Mouse (Mus musculus) small intestine, adult 2 months (tissue): Measurements from ENCODE around the gene Nsun2. TPM values are rescaled to one million over a fixed set of nuclear protein-coding genes. Genes with fewer than 3 reads are reported as not detected.
A peak's percentile ranks its signal among the peaks of the same experiment; 100 is the strongest.

ENCODE experiments used
- H3K27ac ChIP-seq: fragments of 200-500 bp; 2 replicates; pipeline ENCODE4 v1.5.1; 2012; ENCODE audit warnings: low read depth, low read length, control low read depth, inconsistent platforms; ENCODE audit not compliant: insufficient read depth
- H3K27me3 ChIP-seq: fragments of 200-500 bp; 2 replicates; pipeline ENCODE4 v1.6.1; 2012; ENCODE audit warnings: mild to moderate bottlenecking, moderate library complexity, low read length, inconsistent platforms; ENCODE audit not compliant: control insufficient read depth, insufficient read depth
- H3K36me3 ChIP-seq: fragments of 200-500 bp; 2 replicates; pipeline ENCODE4 v1.6.1; 2012; ENCODE audit warnings: mild to moderate bottlenecking, low read length, control low read depth, inconsistent platforms; ENCODE audit not compliant: control insufficient read depth, insufficient read depth
- H3K4me1 ChIP-seq: fragments of 200-500 bp; 2 replicates; pipeline ENCODE4 v1.6.1; 2012; ENCODE audit warnings: low read length, inconsistent platforms, mixed read lengths; ENCODE audit not compliant: control insufficient read depth, insufficient read depth, insufficient read length
- H3K4me3 ChIP-seq: fragments of 200-500 bp; 2 replicates; pipeline ENCODE4 v1.5.1; 2012; ENCODE audit warnings: low read depth, mild to moderate bottlenecking, control low read depth, inconsistent platforms, low read length, moderate library complexity
- CTCF ChIP-seq: fragments of 200-500 bp; IDR thresholded peaks from 2 replicates; pipeline ENCODE4 v1.5.1; 2012; ENCODE audit warnings: low read depth, mild to moderate bottlenecking, control low read depth, inconsistent platforms, low read length, moderate library complexity, mixed read lengths; ENCODE audit not compliant: insufficient replicate concordance, insufficient read length; ENCODE audit errors: extremely low read depth
- POLR2A ChIP-seq: fragments of 200-500 bp; IDR thresholded peaks from 2 replicates; pipeline ENCODE4 v1.6.1; 2012; ENCODE audit warnings: low read depth, mild to moderate bottlenecking, control low read depth, inconsistent platforms, low read length, moderate library complexity
- WGBS: fragments of 180-500 bp; shearing (Covaris S2); methylation state at CpG from one replicate; pipeline ENCODE4 v1.1.7; 2018; 5-methylcytosine and 5-hydroxymethylcytosine counted together
- polyA plus RNA-seq: library from polyadenylated mRNA; depleted of rRNA; stranded (reverse); fragments of >200 nt; gene quantifications from 2 replicates; pipeline ENCODE4 v1.2.3, GENCODE M21; 2012

The Nsun2 gene
- polyA plus RNA-seq, 1 experiment: 26.6 TPM

DNA sequence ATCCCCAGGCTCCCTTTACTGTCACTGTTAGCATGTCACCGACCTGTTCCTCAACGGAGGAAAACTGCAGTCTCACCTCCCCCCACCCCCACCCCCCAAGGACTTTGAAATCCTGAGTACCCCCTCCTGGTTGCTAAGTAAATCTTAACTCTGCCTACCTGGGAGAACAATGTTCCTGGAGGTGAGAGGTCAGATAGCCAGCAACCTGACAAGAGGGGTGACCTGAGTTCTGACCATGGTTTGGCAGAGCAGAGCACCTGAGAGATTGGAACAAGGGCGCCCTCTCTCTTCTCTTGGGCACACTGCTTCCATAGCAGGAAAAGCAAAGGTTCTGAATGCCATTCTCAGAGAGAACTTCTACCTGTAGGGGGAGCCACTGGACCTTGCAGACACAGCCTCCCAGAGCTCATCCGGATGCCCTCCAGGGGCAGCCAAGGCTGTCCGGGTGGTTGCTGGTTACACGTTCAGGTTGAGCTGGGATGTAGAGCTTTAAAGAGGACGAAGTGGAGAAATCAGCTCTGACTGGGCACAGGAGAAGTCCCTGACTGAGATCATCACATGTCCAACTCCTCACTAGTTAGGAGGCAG lies 40.6 kb upstream of the Nsun2 start:
- Histone ChIP-seq H3K27ac (no peak overlapping the region), H3K36me3 (peaks cover 5% of the 10 kb centered on the region), H3K27me3 (peaks cover 5% of the 10 kb centered on the region; the same call in 1 of the 2 replicates), H3K4me3 (no peak overlapping the region), H3K4me1 (no peaks in the 10 kb centered on the region)
- TF ChIP-seq POLR2A (no peak; the same call in 1 of the 2 replicates), CTCF (peak; percentile 76; the same call in 1 of the 2 replicates)
- WGBS: 19% methylated on average over 7 of the region's 7 CpGs

DNA sequence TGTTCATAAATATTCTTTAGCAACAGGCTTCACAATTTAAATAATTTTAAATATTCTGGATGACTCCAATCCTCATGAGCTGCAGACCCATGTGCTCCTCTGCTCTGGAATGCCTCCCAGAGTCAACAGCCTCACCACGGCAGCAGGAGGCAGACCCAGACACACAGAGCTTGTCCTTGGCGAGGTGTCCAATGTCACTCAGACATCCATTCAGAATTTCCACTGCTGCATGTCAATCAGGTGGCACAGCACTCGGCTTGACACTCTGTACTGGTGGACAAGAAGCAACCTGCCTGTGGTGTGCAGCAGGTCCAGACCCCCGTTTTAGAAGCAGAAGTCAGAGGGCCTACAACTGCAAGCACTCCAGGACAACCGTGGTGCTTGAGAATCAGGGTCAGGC lies 35.3 kb upstream of the Nsun2 start:
- no peak for TF ChIP-seq POLR2A
- TF ChIP-seq CTCF: no peak
- no peak overlapping the region for H3K4me3 ChIP-seq
- peaks cover 46% of the 10 kb centered on the region for H3K36me3 ChIP-seq
- no peak overlapping the region for H3K27ac ChIP-seq
- H3K27me3 ChIP-seq: no peaks in the 10 kb centered on the region
- 89% methylated on average over 5 of the region's 5 CpGs for WGBS
- H3K4me1 ChIP-seq: peaks cover 5% of the 10 kb centered on the region

DNA sequence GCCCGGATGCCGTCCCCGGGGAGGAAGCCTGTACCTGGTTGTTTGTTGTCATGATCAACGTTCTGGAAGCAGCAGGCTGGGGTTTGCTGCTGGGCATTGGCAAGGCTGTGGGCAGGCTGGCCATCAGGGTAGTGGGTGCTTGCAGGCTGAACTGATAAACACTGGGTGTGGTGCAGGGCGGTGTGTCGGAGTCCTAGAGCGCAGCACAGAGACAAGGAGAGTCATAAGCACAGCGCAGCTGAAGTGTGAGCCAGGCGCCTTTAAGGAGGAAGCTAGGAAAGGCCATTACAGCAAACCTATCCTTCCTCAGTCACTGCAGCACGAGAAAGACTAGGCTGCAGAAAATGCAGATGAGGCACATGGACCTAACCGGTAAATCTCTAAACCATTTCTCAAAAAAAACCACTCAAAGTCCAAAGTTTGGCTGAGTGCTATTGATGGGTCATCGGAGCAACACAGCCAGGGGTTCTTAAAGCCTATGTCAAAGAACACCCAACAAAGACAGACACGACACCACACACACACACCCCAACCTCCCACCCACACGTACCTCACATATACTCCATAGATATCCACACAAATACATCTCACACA lies 31.3 kb upstream of the Nsun2 start:
- H3K4me1 ChIP-seq: peaks cover 7% of the 10 kb centered on the region
- H3K4me3 ChIP-seq: no peak overlapping the region
- no peak for TF ChIP-seq POLR2A
- TF ChIP-seq CTCF: no peak
- H3K36me3 ChIP-seq: peaks cover 62% of the 10 kb centered on the region
- no peaks in the 10 kb centered on the region for H3K27me3 ChIP-seq
- 74% methylated on average over 14 of the region's 14 CpGs for WGBS
- H3K27ac ChIP-seq: no peak overlapping the region

DNA sequence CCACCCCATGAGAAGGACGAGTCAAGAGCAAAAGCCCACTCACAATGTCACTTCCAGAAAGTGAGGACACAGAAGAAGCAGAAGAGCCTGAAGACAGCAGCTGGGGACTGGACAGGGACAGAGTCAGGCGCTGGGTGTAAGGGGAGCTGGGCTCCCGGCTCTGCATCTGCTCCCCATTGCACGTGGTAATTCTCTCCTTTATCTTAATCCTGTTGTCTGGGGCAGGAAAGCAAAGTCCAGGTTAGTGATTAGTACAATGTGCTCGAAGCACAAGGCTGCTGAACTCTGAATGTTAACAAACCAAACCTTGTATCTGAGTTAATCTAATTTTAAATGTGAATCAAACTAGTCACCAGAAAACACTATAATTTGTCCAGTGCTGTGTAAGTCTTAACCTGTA lies 30.7 kb upstream of the Nsun2 start:
- H3K4me3 ChIP-seq: no peak overlapping the region
- WGBS: 27% methylated on average over 5 of the region's 5 CpGs
- peaks cover 61% of the 10 kb centered on the region for H3K36me3 ChIP-seq
- H3K27ac ChIP-seq: no peak overlapping the region
- peaks cover 7% of the 10 kb centered on the region for H3K4me1 ChIP-seq
- no peaks in the 10 kb centered on the region for H3K27me3 ChIP-seq
- TF ChIP-seq CTCF: no peak
- TF ChIP-seq POLR2A: no peak

DNA sequence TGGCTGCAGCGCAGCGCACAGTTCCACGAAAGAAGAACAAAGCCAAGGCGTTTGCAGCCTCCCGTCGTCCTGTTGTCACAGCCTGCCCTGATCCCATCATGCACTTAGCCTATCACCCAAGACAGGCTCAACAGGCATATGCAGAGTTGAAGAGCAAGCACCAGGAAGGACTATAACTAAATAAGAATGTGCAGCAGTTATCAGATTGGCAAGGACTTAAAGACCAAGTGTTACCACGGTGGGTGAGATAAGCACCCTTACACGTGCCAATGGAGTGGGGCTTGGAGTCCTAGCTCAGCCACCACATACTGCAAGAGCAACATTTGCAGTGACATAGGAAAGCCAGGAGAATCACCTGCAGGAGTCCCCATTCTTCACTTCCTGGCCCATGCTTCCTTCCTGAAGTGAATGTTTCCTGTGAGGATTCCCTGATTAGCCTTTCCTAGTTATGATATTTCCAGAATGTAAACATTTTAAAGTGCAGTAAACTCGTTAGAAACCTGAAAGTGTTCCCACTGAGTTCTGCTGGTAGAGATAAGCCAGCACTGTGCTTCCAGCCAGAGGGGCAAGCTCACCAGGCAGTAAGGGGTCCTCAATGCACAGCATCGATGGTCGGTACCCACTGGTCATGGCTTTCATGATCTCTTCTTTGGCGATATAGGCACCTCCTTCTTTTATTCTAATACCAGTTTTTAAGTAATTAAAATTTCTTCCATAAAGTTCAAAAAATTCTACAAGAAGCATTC lies 27.0 kb upstream of the Nsun2 start:
- no peak for TF ChIP-seq CTCF
- no peak for TF ChIP-seq POLR2A
- no peaks in the 10 kb centered on the region for H3K27me3 ChIP-seq
- H3K4me3 ChIP-seq: no peak overlapping the region
- no peak overlapping the region for H3K27ac ChIP-seq
- H3K36me3 ChIP-seq: peaks cover 46% of the 10 kb centered on the region
- peaks cover 7% of the 10 kb centered on the region for H3K4me1 ChIP-seq
- 42% methylated on average over 12 of the region's 12 CpGs for WGBS

DNA sequence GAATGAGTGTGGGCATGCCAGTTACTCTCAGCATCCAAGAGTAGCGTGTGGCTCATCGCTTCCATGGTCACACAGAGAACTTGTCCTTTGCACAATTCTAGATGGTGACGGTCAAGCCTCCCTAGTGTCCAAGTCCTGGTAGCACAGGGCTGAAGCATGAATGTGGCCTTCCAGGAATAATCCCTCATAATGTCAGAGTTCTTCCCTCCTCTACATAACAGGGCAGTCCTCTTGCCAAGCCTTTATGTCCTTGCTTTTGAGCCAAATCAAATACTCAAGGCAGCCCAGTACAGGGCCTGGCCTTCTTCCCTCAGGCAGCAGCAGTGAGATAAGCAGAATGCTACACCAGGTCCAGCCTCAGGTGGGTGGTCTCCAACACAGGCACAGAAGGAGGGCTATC lies 25.9 kb upstream of the Nsun2 start:
- Histone ChIP-seq H3K27ac (no peak overlapping the region), H3K4me1 (peaks cover 4% of the 10 kb centered on the region), H3K4me3 (no peak overlapping the region), H3K36me3 (peaks cover 40% of the 10 kb centered on the region), H3K27me3 (no peaks in the 10 kb centered on the region)
- WGBS: 92% methylated on average over 3 of the region's 3 CpGs
- TF ChIP-seq POLR2A (no peak), CTCF (no peak)
